Mouse (Mus musculus): Measurements from ENCODE around the gene Pccb. TPM values are rescaled to one million over a fixed set of nuclear protein-coding genes. Genes with fewer than 3 reads are reported as not detected.
A peak's percentile ranks its signal among the peaks of the same experiment; 100 is the strongest.

Pccb gene
- total RNA-seq, 4 experiments from 2014 or later = 42.8 to 54.5 (median 47.5) TPM

- DNase-seq (ENCODE audit: low spot score in 2 of 2) = no peak
These were observed 47.7 kb downstream of the Pccb start for GRCm38 (mm10) chr9:100987006-100987405.

DNA sequence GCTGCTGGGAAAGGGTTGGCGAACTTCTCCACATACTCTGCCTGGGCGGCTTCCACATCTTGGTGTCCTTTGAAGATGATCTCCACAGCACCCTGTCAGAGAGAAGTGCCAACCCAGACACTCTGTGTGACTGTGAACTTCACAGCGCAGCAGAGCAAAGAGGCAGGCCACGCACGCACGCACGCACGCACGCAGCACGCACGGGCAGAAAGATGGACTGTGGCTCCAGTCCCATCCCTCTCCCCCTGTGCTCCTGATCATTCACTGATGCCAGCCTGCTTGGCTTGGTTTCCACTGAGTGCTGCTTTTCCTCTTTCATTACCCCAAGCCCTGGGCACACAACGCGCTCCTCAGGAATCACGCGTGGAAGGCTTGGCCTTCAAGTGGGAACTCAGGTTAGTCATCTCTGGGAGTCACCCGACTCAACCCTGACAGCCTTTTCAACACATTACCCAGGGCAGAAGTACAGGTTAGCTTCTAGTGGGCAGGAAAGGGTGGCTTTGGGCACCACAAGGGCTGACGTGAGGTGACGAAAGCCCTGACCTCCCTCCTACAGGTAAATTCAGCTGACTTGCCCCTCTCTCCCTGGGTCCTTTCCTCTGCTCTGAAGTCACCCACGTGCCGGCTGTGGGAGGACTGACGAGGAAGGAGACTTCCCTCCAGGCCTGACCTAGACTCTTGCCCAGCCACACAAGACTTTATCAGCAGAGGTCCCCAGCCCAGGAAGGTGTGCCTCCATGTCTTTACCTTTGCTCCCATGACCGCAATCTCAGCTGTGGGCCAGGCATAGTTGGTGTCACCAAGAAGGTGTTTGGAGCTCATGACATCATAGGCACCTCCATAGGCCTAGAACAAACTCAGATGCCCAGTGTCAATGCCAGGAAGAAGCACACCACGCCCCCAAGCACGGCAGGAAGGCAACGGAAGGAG is 50.1 kb downstream of the Pccb start:
- no peak for DNase-seq (ENCODE audit: low spot score in 2 of 2)

GRCm38 (mm10) chr9:100982786-100983185 is 51.9 kb downstream of the Pccb start:
- DNase-seq (ENCODE audit: low spot score in 2 of 2) = no peak

GRCm38 (mm10) chr9:100979260-100979659 is 55.4 kb downstream of the Pccb start:
- no peak for DNase-seq (ENCODE audit: low spot score in 2 of 2)

- no peak for DNase-seq (ENCODE audit: low spot score in 2 of 2)
These were observed 56.0 kb downstream of the Pccb start for GRCm38 (mm10) chr9:100978666-100979065.

DNA sequence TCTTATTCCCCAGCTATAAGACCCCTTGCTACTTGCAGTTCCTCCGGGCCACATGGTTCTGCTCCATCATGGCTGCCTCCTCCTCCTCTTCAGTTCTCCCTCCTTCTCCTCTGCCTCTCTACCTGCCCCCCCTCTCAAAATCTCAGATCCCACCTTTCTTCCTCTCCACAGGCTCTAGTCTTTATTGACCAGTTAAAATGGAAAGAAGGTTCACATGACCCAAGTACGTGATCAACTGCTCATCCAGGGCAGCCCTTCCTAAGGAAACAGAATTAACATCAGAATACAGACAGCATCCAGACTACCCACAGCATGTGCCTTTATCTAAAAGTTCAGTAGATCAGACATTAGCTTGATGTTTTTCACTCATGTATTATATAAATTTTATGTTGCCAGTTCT is 65.2 kb downstream of the Pccb start:
- DNase-seq (ENCODE audit: low spot score in 2 of 2) = no peak

- DNase-seq (ENCODE audit: low spot score in 2 of 2) = no peak
These were observed 70.6 kb downstream of the Pccb start for GRCm38 (mm10) chr9:100964106-100964505.

- DNase-seq (ENCODE audit: low spot score in 2 of 2) = no peak
These were observed 71.2 kb downstream of the Pccb start for GRCm38 (mm10) chr9:100963428-100963912.

DNA sequence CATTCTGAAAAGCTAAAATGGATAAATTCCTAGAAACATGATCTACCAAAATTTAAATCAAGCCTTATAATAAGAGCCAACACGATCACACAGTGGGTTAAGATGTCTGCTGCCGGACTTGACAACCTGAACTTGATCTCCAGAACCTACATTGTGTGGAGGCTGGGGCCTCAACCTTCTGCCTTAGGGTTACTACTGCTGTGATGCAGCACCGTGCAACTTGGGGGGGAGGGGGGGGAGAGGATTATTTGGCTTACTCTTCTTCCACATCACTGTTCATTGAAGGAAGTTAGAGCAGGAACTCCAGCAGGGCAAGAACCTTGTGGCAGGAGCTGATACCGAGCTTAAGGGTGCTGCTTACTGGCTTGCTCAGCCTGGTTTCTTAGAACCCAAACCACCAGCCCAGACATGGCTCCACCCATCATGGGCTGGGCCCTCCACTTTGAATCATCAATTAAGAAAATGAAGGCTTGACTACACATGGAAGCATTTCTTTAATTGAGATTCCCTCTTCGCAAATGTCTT is 71.7 kb downstream of the Pccb start:
- no peak for DNase-seq (ENCODE audit: low spot score in 2 of 2)

DNA sequence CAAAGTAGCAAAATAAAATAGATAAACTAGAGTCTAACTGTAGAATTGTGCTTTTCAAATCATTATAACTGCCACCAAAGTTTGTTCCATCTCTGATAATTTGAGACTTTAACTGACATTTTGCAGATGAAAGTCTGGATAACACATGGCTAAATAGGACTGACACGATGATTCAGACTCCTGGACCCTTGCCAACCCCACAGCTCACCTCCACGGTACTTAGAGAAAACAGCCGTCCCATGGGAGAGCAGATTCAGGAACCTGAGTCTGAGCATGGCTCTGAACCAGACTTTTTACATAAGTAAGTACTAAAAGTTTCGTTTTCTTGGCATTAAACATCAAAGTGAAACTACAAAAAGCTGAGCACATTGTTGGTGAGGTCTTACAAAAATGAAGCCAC is 83.2 kb downstream of the Pccb start:
- DNase-seq (ENCODE audit: low spot score in 2 of 2) = no peak

- DNase-seq (ENCODE audit: low spot score in 2 of 2) = no peak
These were observed 89.9 kb downstream of the Pccb start for GRCm38 (mm10) chr9:100944677-100945365.

DNA sequence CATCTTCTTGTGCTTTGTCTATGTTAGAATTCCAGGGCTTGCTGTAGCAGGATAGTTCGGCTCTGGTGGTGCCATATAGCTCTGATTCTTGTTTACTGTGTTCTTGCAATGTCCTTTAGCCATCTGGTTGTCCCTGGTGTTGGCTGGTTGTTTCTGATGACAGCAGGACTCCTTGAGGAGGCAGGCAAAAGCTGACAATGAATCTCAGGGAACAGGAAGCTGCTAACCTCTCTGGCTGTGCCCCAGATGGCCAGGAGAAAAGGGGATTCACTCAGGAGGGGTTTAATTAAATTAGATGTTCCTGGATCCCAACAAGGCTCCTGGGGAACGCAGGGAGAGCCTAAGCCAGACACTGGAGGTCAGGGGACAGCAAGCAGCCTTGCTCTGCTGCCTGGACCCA is 92.7 kb downstream of the Pccb start:
- peak; percentile 7 to 10 for DNase-seq (ENCODE audit: low spot score in 2 of 2)

Other genes with a start within 250 kb of the Pccb start
- 10 to 100 TPM; 66.6 to 73.6 (median 67.9) TPM for gene Msl2, start 39.2 kb upstream of the Pccb start, total RNA-seq (2022)
- gene Ppp2r3a, start 216.9 kb upstream of the Pccb start, total RNA-seq (2022) = 10 to 100 TPM; 29.4 to 36.3 (median 33.1) TPM

All from layer of hippocampus, adult 8-10 months (tissue).